Mouse (Mus musculus) effector memory CD4-positive, alpha-beta T cell, adult 7 months (primary cell): ENCODE data around the gene Wdr93. TPM values are rescaled to one million over a fixed set of nuclear protein-coding genes. Genes with fewer than 3 reads are reported as not detected.

Experiments
- polyA plus RNA-seq: library from polyadenylated mRNA; unstranded; fragments of 100-300 nt; shearing (Covaris generic); gene quantifications from one replicate; pipeline ENCODE4 v1.2.1, GENCODE M21; 2017

Wdr93 gene
- polyA plus RNA-seq: not detected

GRCm38 (mm10) chr7:79742659-79743536 lies at the start of gene Wdr93, which contains the start of gene Pex11a:
Wdr93 (plus strand) TSS chr7:79743163.
Pex11a (minus strand) TSS chr7:79743131.

GRCm38 (mm10) chr7:79715187-79715981 lies 27.6 kb upstream of the Wdr93 start, which contains the start of gene Kif7:
Kif7 (minus strand) TSS chr7:79715720.

GRCm38 (mm10) chr7:79732622-79733021 lies 10.3 kb upstream of the Wdr93 start, which contains the start of gene Plin1:
Plin1 (minus strand) TSS chr7:79732903.

GRCm38 (mm10) chr7:79793688-79794087 lies 50.7 kb downstream of the Wdr93 start, which contains the start of gene Mesp1:
Mesp1 (minus strand) TSS chr7:79793788.

GRCm38 (mm10) chr7:79810611-79811506 lies 67.9 kb downstream of the Wdr93 start, which contains the start of gene Mesp2:
Mesp2 (plus strand) TSS chr7:79810727.

Other genes with a start within 250 kb of the Wdr93 start
- not detected for gene Rhcg, start 125.5 kb upstream of the Wdr93 start, polyA plus RNA-seq
- gene Ticrr, start 83.0 kb upstream of the Wdr93 start, polyA plus RNA-seq: 0.57 TPM
- gene Kif7, start 27.4 kb upstream of the Wdr93 start, polyA plus RNA-seq: 0.45 TPM
- gene Plin1, start 10.3 kb upstream of the Wdr93 start, polyA plus RNA-seq: 0.13 TPM
- gene Pex11a, start within 50 bp of the Wdr93 start, polyA plus RNA-seq: 2.4 TPM
- gene Mesp1, start 50.6 kb downstream of the Wdr93 start, polyA plus RNA-seq: 0.69 TPM
- 0.51 TPM for gene Mesp2, start 67.6 kb downstream of the Wdr93 start, polyA plus RNA-seq
- gene Anpep, start 117.9 kb downstream of the Wdr93 start, polyA plus RNA-seq: 1.8 TPM
- gene Ap3s2, start 177.5 kb downstream of the Wdr93 start, polyA plus RNA-seq: 13.7 TPM
- 0.50 TPM for gene Arpin, start 192.2 kb downstream of the Wdr93 start, polyA plus RNA-seq